Mouse (Mus musculus) v-Abl transformed pro-B cells (cell line): Measurements from ENCODE around the gene Cop1.
"Not testable (repeated sequence)": the region's sequence is repeated elsewhere in the genome, so short reads cannot be mapped to it uniquely, and the experiment has no call there.

ENCODE experiments used
- in situ Hi-C, 2 experiments: fragments of 400-800 bp; cut with MboI; formaldehyde crosslinking; loops; one replicate each; pipeline ENCODE4 v1.15.1; 2025; ENCODE audit not compliant: unreplicated experiment in 2 of 2

Gene Cop1

GRCm38 (mm10) chr1:159231781-159232571 is at the start of gene Cop1:
TSS of gene Cop1 (plus strand) at chr1:159232320.
- in situ Hi-C loops = not testable (repeated sequence)

- in situ Hi-C loops = no loop called here
These were observed 45.4 kb upstream of the Cop1 start for GRCm38 (mm10) chr1:159186741-159187140.

GRCm38 (mm10) chr1:159198603-159199002 is 33.5 kb upstream of the Cop1 start:
- in situ Hi-C loops = no loop called here

- in situ Hi-C loops = no loop called here
These were observed 32.5 kb upstream of the Cop1 start for GRCm38 (mm10) chr1:159199606-159200005.

- in situ Hi-C loops = no loop called here
These were observed 30.9 kb upstream of the Cop1 start for GRCm38 (mm10) chr1:159201220-159201619.

- in situ Hi-C loops = no loop called here
These were observed 20.4 kb upstream of the Cop1 start for GRCm38 (mm10) chr1:159211711-159212110.

- in situ Hi-C loops = no loop called here
These were observed 14.7 kb upstream of the Cop1 start for GRCm38 (mm10) chr1:159217437-159217836.

GRCm38 (mm10) chr1:159222046-159222445 is 10.1 kb upstream of the Cop1 start:
- in situ Hi-C loops = no loop called here

- in situ Hi-C loops = no loop called here
These were observed 6.9 kb upstream of the Cop1 start for GRCm38 (mm10) chr1:159225064-159225824.

- in situ Hi-C loops = not testable (repeated sequence)
These were observed 597 bp downstream of the Cop1 start for GRCm38 (mm10) chr1:159232572-159233261.

GRCm38 (mm10) chr1:159233426-159233825 is 1.3 kb downstream of the Cop1 start:
- in situ Hi-C loops = no loop called here

GRCm38 (mm10) chr1:159234496-159234895 is 2.4 kb downstream of the Cop1 start:
- in situ Hi-C loops = no loop called here

- in situ Hi-C loops = no loop called here
These were observed 3.6 kb downstream of the Cop1 start for GRCm38 (mm10) chr1:159235674-159236073.

GRCm38 (mm10) chr1:159238147-159238546 is 6.0 kb downstream of the Cop1 start:
- in situ Hi-C loops = no loop called here

GRCm38 (mm10) chr1:159250320-159250719 is 18.2 kb downstream of the Cop1 start:
- in situ Hi-C loops = loop anchor here in 1 of 2 experiments (25.0 kb wide), 1 partner anchor 1712 kb away; no protein-coding TSS in a partner anchor

- in situ Hi-C loops = loop anchor here in 1 of 2 experiments (25.0 kb wide), 1 partner anchor 1709 kb away; no protein-coding TSS in a partner anchor
These were observed 21.0 kb downstream of the Cop1 start for GRCm38 (mm10) chr1:159253078-159253477.

- in situ Hi-C loops = loop anchor here in 1 of 2 experiments (25.0 kb wide), 1 partner anchor 1707 kb away; no protein-coding TSS in a partner anchor
These were observed 23.0 kb downstream of the Cop1 start for GRCm38 (mm10) chr1:159254906-159255685.

- in situ Hi-C loops = loop anchor here in 1 of 2 experiments (25.0 kb wide), 1 partner anchor 1706 kb away; no protein-coding TSS in a partner anchor
These were observed 24.4 kb downstream of the Cop1 start for GRCm38 (mm10) chr1:159256543-159256942.

- in situ Hi-C loops = loop anchor here in 1 of 2 experiments (25.0 kb wide), 1 partner anchor 1698 kb away; no protein-coding TSS in a partner anchor
These were observed 31.7 kb downstream of the Cop1 start for GRCm38 (mm10) chr1:159263820-159264219.

GRCm38 (mm10) chr1:159280072-159280471 is 48.0 kb downstream of the Cop1 start:
- in situ Hi-C loops = loop anchor here (25.0 kb wide), 4 partner anchors 607 to 1657 kb away; no protein-coding TSS in a partner anchor
